Mouse (Mus musculus) testis, adult 2 months (tissue): ENCODE results near the gene Mrfap1. TPM values are rescaled to one million over a fixed set of nuclear protein-coding genes. Genes with fewer than 3 reads are reported as not detected.

ENCODE experiments used
- H3K27ac ChIP-seq: fragments of 200-500 bp; 2 replicates; pipeline ENCODE4 v1.5.1; 2012; ENCODE audit warnings: low read depth, low read length; ENCODE audit not compliant: control insufficient read depth, insufficient read depth
- H3K27me3 ChIP-seq: fragments of 200-500 bp; 2 replicates; pipeline ENCODE4 v1.6.1; 2012; ENCODE audit warnings: mild to moderate bottlenecking, low read length, moderate library complexity; ENCODE audit not compliant: control insufficient read depth, insufficient read depth
- H3K36me3 ChIP-seq: fragments of 200-500 bp; 2 replicates; pipeline ENCODE4 v1.6.1; 2012; ENCODE audit warnings: mild to moderate bottlenecking, low read length; ENCODE audit not compliant: control insufficient read depth, insufficient read depth
- H3K4me1 ChIP-seq: fragments of 200-500 bp; 2 replicates; pipeline ENCODE4 v1.6.1; 2012; ENCODE audit warnings: low read length; ENCODE audit not compliant: control insufficient read depth, insufficient read depth
- H3K4me3 ChIP-seq: fragments of 200-500 bp; 2 replicates; pipeline ENCODE4 v1.5.1; 2012; ENCODE audit warnings: low read depth, mild to moderate bottlenecking, low read length, moderate library complexity, mixed read lengths; ENCODE audit not compliant: control insufficient read depth
- CTCF ChIP-seq: fragments of 200-500 bp; IDR thresholded peaks from 2 replicates; pipeline ENCODE4 v1.5.1; 2012; ENCODE audit warnings: low read depth, mild to moderate bottlenecking, inconsistent platforms, low read length, moderate library complexity; ENCODE audit not compliant: control insufficient read depth, insufficient read depth, insufficient replicate concordance
- POLR2A ChIP-seq: fragments of 200-500 bp; IDR thresholded peaks from 2 replicates; pipeline ENCODE4 v1.6.1; 2012; ENCODE audit warnings: low read depth, mild to moderate bottlenecking, inconsistent platforms, low read length, moderate library complexity; ENCODE audit not compliant: control insufficient read depth
- polyA plus RNA-seq: library from polyadenylated mRNA; depleted of rRNA; stranded (reverse); fragments of >200 nt; gene quantifications from 2 replicates; pipeline ENCODE4 v1.2.3, GENCODE M21; 2012; rRNA removed

The Mrfap1 gene
- polyA plus RNA-seq, 1 experiment = 86.7 TPM

DNA sequence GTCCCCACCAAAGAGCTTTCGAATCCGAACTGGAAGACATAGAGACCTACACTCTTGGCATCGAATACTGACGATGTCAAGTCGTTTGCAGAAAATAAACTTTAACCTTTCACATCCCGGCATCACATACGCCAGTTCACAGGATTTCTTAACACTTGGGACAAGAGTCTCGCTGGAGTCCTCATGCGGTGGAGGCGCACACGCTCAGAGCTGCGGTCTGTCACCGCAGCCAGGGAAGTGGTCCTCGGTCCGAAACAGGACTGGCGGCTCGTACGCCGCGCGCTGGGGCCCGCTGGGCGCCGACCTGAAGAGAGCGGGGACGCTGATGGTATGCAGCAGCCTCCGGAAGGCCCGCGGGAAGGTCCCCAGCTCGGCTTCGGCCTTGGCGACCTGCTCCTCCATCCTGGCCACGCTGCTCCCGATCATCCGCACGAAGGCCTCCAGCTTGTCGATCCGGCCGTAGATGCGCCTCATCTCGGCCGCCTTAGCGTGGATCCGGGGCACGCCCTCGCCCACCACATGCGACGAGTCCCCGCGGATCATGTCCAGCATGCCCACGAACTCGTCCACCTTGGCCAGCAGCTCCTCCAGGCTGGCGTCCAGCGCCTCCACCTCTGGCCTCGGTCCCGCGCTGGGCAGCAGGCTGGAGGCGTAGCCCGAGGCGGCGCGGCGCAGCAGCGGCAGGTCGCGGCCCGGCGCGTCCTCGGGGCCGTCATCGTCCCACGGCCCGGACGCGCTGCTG is 48.6 kb downstream of the Mrfap1 start:
- TF ChIP-seq CTCF (no peak), POLR2A (no peak)
- Histone ChIP-seq H3K4me3 (peak overlapping the region; percentile 98), H3K36me3 (no peaks in the 10 kb centered on the region), H3K27me3 (no peaks in the 10 kb centered on the region), H3K4me1 (peaks cover 7% of the 10 kb centered on the region), H3K27ac (peak overlapping the region; percentile 90)

DNA sequence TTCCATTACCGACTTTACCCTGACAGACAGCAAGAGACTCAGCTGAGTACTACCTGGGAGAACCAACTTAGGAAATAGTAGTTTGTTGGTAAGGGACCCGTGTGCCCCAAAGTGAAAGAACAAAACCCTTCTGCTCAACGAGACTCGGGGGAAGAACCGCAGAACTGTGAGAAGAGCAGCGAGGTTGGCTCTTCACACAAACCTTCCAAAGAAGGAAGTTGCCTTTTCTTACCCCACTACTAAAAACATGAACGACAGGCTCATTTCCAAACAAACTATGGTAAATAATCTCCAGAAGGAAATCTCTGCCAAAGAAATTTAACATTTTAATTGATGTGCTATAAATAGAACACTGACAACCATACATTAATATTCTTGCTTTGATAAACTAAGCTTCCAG is 49.5 kb downstream of the Mrfap1 start:
- H3K4me1 ChIP-seq = peaks cover 7% of the 10 kb centered on the region
- TF ChIP-seq CTCF (no peak), POLR2A (no peak)
- no peak overlapping the region for H3K27ac ChIP-seq
- no peaks in the 10 kb centered on the region for H3K36me3 ChIP-seq
- peak overlapping the region; percentile 56 for H3K4me3 ChIP-seq
- H3K27me3 ChIP-seq = no peaks in the 10 kb centered on the region

Other genes with a start within 250 kb of the Mrfap1 start
- gene Tbc1d14, start 203.5 kb downstream of the Mrfap1 start, polyA plus RNA-seq = 79.2 and 89.7 TPM in 2 replicates
- gene D5Ertd579e, start 100.7 kb downstream of the Mrfap1 start, polyA plus RNA-seq = 16.6 and 23.1 TPM in 2 replicates
- 22.6 and 22.9 TPM in 2 replicates for gene Bloc1s4, start 48.1 kb downstream of the Mrfap1 start, polyA plus RNA-seq
- 181 and 185 TPM in 2 replicates for gene Man2b2, start 33.9 kb upstream of the Mrfap1 start, polyA plus RNA-seq
- gene Ppp2r2c, start 71.7 kb upstream of the Mrfap1 start, polyA plus RNA-seq = 0.68 and 0.91 TPM in 2 replicates
- gene Wfs1, start 192.4 kb upstream of the Mrfap1 start, polyA plus RNA-seq = 1.6 and 1.9 TPM in 2 replicates